Mouse (Mus musculus) MEL-GATA-1-ER (cell line): Measurements from ENCODE around the gene Hist1h3i.

Experiments
- DNase-seq: peaks from one replicate; pipeline ENCODE4 v3.0.0-alpha.2; 2012; ENCODE audit warnings: low read depth; ENCODE audit errors: extremely low read depth

Gene Hist1h3i

GRCm38 (mm10) chr13:21783734-21784161, 578 bp upstream of the Hist1h3i start:
- peak; percentile 63 for DNase-seq

- peak; percentile 81 for DNase-seq
Measured at GRCm38 (mm10) chr13:21782361-21783254, 562 bp downstream of the Hist1h3i start.

- DNase-seq = no peak
Measured at GRCm38 (mm10) chr13:21781639-21782038, 1.5 kb downstream of the Hist1h3i start.

GRCm38 (mm10) chr13:21781021-21781555, 2.1 kb downstream of the Hist1h3i start:
- peak; percentile 36 for DNase-seq

GRCm38 (mm10) chr13:21779767-21780731, 3.1 kb downstream of the Hist1h3i start, which contains the start of gene Hist1h1b:
TSS of gene Hist1h1b (minus strand) at chr13:21780625.
- peak; percentile 87 for DNase-seq

GRCm38 (mm10) chr13:21778814-21779766, 4.1 kb downstream of the Hist1h3i start:
- DNase-seq = peak; percentile 94

- DNase-seq = no peak
Measured at GRCm38 (mm10) chr13:21755707-21756106, 27.5 kb downstream of the Hist1h3i start.

GRCm38 (mm10) chr13:21754294-21755001, 28.7 kb downstream of the Hist1h3i start:
- DNase-seq = peak; percentile 90

- peak; percentile 99 for DNase-seq
Measured at GRCm38 (mm10) chr13:21753524-21754285, 29.5 kb downstream of the Hist1h3i start, which contains the start of the genes Hist1h2ak and Hist1h2bn. TSS of gene Hist1h2ak (minus strand) at chr13:21753827. TSS of gene Hist1h2bn (plus strand) at chr13:21754123.

- peak; percentile 70 for DNase-seq
Measured at GRCm38 (mm10) chr13:21753051-21753523, 30.1 kb downstream of the Hist1h3i start.

- peak; percentile 49 for DNase-seq
Measured at GRCm38 (mm10) chr13:21752356-21752755, 30.8 kb downstream of the Hist1h3i start.

GRCm38 (mm10) chr13:21751827-21752226, 31.3 kb downstream of the Hist1h3i start:
- peak; percentile 53 for DNase-seq

- peak; percentile 50 for DNase-seq
Measured at GRCm38 (mm10) chr13:21751417-21751816, 31.8 kb downstream of the Hist1h3i start.

GRCm38 (mm10) chr13:21750159-21751017, 32.8 kb downstream of the Hist1h3i start, which contains the start of gene Hist1h4k:
TSS of gene Hist1h4k (minus strand) at chr13:21750505.
- peak; percentile 75 for DNase-seq

- DNase-seq = peak; percentile 68
Measured at GRCm38 (mm10) chr13:21749387-21750158, 33.6 kb downstream of the Hist1h3i start.

GRCm38 (mm10) chr13:21745006-21745405, 38.2 kb downstream of the Hist1h3i start:
- no peak for DNase-seq
